Mouse (Mus musculus): ENCODE measurements around the gene Gm3854. TPM values are rescaled to one million over a fixed set of nuclear protein-coding genes. Genes with fewer than 3 reads are reported as not detected.

The Gm3854 gene
- polyA plus RNA-seq, 1 experiment from 2014 or later, result 4.5 TPM

DNA sequence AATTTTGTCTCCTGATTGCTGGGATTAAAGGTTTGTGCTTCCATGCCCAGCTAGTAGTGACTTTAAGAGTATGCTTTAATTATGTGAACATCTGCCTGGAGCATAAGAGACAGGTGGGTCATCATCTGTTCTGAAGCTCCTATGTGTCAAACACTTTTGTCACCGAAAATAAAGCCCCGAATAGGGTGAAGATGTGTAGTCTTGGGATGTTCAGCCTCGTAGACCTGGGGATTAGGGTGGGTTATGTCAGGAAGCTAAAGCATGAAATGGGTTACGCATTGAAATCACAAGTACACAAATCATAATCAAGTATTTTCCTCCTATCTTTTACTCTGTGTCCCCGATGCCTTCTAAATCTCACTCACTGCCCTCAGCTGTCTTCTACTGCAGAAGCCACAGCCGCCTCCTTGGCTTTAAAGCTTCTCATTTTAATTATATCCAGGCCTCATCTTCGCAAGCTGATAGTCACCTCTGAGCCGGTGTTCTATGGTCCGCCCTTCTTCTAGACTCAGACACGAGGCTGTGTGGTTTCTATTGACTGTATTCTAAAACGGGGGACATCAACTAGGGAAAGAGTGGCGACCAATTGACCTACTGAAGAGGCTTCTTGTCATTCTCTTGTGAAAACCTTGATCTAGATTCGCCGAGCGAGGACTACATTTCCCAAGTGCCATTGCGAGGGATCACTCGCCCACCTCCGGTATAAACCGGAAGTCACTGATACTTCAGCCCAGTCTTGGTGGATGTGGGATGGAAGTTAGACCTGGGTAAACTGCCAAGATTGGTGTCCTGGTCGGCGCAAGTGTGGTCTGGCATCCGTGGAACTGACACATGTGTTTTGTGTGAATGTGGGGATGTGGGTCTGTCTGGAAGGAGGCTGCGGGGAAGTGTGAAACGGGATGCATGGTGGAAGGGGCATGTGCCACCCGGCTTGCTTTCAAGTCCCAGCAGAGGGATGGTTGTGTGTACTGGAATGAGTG, 54.7 kb downstream of the Gm3854 start, which contains the start of gene Smim17:
Smim17 (plus strand) TSS at position 720 of the 980 bp plus-strand sequence.
- 28% methylated on average over 25 of the region's 25 CpGs for WGBS
- Histone ChIP-seq H3K27ac (replicated peaks) (no peak within 1 kb of the TSS; the same call in 1 of the 2 replicates), H3K9ac (replicated peaks) (peak within 1 kb of the TSS; percentile 54), H3K9me3 (no peaks in the 10 kb centered on the region), H3K4me2 (replicated peaks) (peak within 1 kb of the TSS; percentile 68), H3K36me3 (peaks cover 30% of the 10 kb centered on the region), H3K4me1 (no peaks in the 10 kb centered on the region), H3K4me3 (peak within 1 kb of the TSS; percentile 49), H3K27me3 (no peaks in the 10 kb centered on the region)
- peak; percentile 90 for ATAC-seq (ENCODE audit: low FRiP score, low read depth)

Other genes with a start within 250 kb of the Gm3854 start
- gene Zfp787, start 187.8 kb upstream of the Gm3854 start, polyA plus RNA-seq (2016; fragmentation: Nextera tagmentation; extraction: Ambion mirVana), result 33.1 and 33.4 TPM in 2 replicates
- 87.1 and 88.4 TPM in 2 replicates for gene Zfp444, start 171.5 kb upstream of the Gm3854 start, polyA plus RNA-seq (2016; fragmentation: Nextera tagmentation; extraction: Ambion mirVana)
- gene Galp, start 146.7 kb upstream of the Gm3854 start, polyA plus RNA-seq (2016; fragmentation: Nextera tagmentation; extraction: Ambion mirVana), result not detected in 2 replicates
- not detected in 2 replicates for gene Zscan5b, start 121.5 kb upstream of the Gm3854 start, polyA plus RNA-seq (2016; fragmentation: Nextera tagmentation; extraction: Ambion mirVana)
- gene Epp13, start 91.0 kb upstream of the Gm3854 start, polyA plus RNA-seq (2016; fragmentation: Nextera tagmentation; extraction: Ambion mirVana), result not detected in 2 replicates
- 11.4 and 14.2 TPM in 2 replicates for gene Zfp667, start 57.2 kb upstream of the Gm3854 start, polyA plus RNA-seq (2016; fragmentation: Nextera tagmentation; extraction: Ambion mirVana)
- 7.9 and 8.7 TPM in 2 replicates for gene Zfp583, start 12.5 kb upstream of the Gm3854 start, polyA plus RNA-seq (2016; fragmentation: Nextera tagmentation; extraction: Ambion mirVana)
- 2.4 and 3.1 TPM in 2 replicates for gene Zfp78, start 19.5 kb downstream of the Gm3854 start, polyA plus RNA-seq (2016; fragmentation: Nextera tagmentation; extraction: Ambion mirVana)
- gene Zfp28, start 39.5 kb downstream of the Gm3854 start, polyA plus RNA-seq (2016; fragmentation: Nextera tagmentation; extraction: Ambion mirVana), result 14.8 and 16.0 TPM in 2 replicates
- 0.85 and 1.1 TPM in 2 replicates for gene Smim17, start 55.0 kb downstream of the Gm3854 start, polyA plus RNA-seq (2016; fragmentation: Nextera tagmentation; extraction: Ambion mirVana)
- not detected in 2 replicates for gene Gm20715, start 66.5 kb downstream of the Gm3854 start, polyA plus RNA-seq (2016; fragmentation: Nextera tagmentation; extraction: Ambion mirVana)
- not detected in 2 replicates for gene Olfr1344, start 94.9 kb downstream of the Gm3854 start, polyA plus RNA-seq (2016; fragmentation: Nextera tagmentation; extraction: Ambion mirVana)
- gene Olfr1336, start 112.4 kb downstream of the Gm3854 start, polyA plus RNA-seq (2016; fragmentation: Nextera tagmentation; extraction: Ambion mirVana), result not detected in 2 replicates
- gene Olfr1346, start 123.3 kb downstream of the Gm3854 start, polyA plus RNA-seq (2016; fragmentation: Nextera tagmentation; extraction: Ambion mirVana), result not detected in 2 replicates
- not detected in 2 replicates for gene Olfr5, start 143.2 kb downstream of the Gm3854 start, polyA plus RNA-seq (2016; fragmentation: Nextera tagmentation; extraction: Ambion mirVana)
- gene Olfr1347, start 156.0 kb downstream of the Gm3854 start, polyA plus RNA-seq (2016; fragmentation: Nextera tagmentation; extraction: Ambion mirVana), result not detected in 2 replicates
- not detected in 2 replicates for gene Olfr1348, start 165.0 kb downstream of the Gm3854 start, polyA plus RNA-seq (2016; fragmentation: Nextera tagmentation; extraction: Ambion mirVana)
- gene Olfr1349, start 179.2 kb downstream of the Gm3854 start, polyA plus RNA-seq (2016; fragmentation: Nextera tagmentation; extraction: Ambion mirVana), result not detected in 2 replicates
- gene Olfr1350, start 221.1 kb downstream of the Gm3854 start, polyA plus RNA-seq (2016; fragmentation: Nextera tagmentation; extraction: Ambion mirVana), result not detected in 2 replicates

Data from midbrain, embryonic 12.5 days (tissue).